Mouse (Mus musculus): ENCODE results near the gene Ankle2. TPM values are rescaled to one million over a fixed set of nuclear protein-coding genes. Genes with fewer than 3 reads are reported as not detected.

Ankle2 gene
- polyA plus RNA-seq, 1 experiment from 2014 or later, result 37.5 TPM

DNA sequence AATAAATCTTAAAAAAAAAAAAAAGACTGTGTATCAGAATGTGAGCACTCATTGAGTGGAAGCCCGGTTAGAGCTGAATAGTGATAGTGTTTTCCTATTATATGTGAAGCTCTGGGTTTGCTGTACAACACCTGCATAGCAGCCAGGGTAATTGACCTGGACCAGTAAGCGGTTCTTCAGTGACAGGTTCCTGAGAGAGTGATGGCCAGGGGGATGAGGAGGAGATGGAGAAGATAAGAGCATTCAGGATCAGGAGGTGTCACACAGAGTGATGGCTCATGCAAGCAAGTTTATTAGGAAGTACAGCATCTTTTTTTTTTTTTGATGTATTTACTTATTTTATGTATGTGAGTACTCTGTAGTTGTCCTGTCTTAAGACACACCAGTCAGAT lies 56.3 kb downstream of the Ankle2 start:
- Histone ChIP-seq H3K9me3 (ENCODE audit: control insufficient read depth, low read length) (no peaks in the 10 kb centered on the region), H3K9ac (ENCODE audit: low read length) (peak overlapping the region; percentile 84; the same call in 1 of the 2 replicates), H3K4me2 (peak overlapping the region; percentile 83), H3K36me3 (ENCODE audit: control insufficient read depth, insufficient read depth, low read length) (no peaks in the 10 kb centered on the region; the same call in 1 of the 2 replicates), H3K4me3 (ENCODE audit: low read depth, low read length) (peak overlapping the region; percentile 75), H3K27ac (ENCODE audit: low read depth, low read length) (no peak overlapping the region), H3K27me3 (ENCODE audit: control insufficient read depth, insufficient read depth, low read length) (peaks cover 11% of the 10 kb centered on the region; the same call in 1 of the 2 replicates), H3K4me1 (ENCODE audit: control insufficient read depth, insufficient read depth, low read length) (peaks cover 2% of the 10 kb centered on the region; the same call in 1 of the 2 replicates)
- 73% methylated on average over 2 of the region's 2 CpGs for WGBS
- ATAC-seq (ENCODE audit: low FRiP score) (no peak), DNase-seq (ENCODE audit: low spot score, missing footprints) (no peak)

DNA sequence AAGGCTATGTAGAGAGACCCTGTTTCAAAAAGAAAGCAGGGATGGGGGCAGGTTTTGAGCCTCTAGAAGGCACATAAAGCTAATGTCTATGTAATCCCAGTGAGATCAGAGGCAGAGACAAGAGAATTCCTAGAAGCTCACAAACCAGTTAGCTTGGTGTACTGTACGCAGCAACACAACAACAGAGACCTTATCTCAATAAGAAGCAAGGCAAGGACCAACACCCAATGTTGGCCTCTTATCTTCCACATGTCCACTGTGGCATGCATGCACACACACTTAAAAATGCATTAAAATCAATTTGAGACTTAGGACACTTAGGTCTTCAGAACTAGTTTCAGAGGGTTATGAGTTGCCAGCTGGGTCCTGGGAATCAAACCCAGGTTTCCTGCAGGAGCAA lies 60.8 kb downstream of the Ankle2 start:
- ATAC-seq (ENCODE audit: low FRiP score) (no peak), DNase-seq (ENCODE audit: low spot score, missing footprints) (no peak)
- no peaks in the 10 kb centered on the region for H3K27me3 ChIP-seq (ENCODE audit: control insufficient read depth, insufficient read depth, low read length)
- H3K4me3 ChIP-seq (ENCODE audit: low read depth, low read length), result no peak overlapping the region
- WGBS, result 91% methylated on average over 1 of the region's 1 CpGs
- no peak overlapping the region for H3K9ac ChIP-seq (ENCODE audit: low read length)
- H3K27ac ChIP-seq (ENCODE audit: low read depth, low read length), result no peak overlapping the region
- H3K4me1 ChIP-seq (ENCODE audit: control insufficient read depth, insufficient read depth, low read length), result peaks cover under 1% of the 10 kb centered on the region; the same call in 1 of the 2 replicates
- H3K9me3 ChIP-seq (ENCODE audit: control insufficient read depth, low read length), result no peaks in the 10 kb centered on the region
- H3K4me2 ChIP-seq, result no peak overlapping the region
- peaks cover 16% of the 10 kb centered on the region; the same call in 1 of the 2 replicates for H3K36me3 ChIP-seq (ENCODE audit: control insufficient read depth, insufficient read depth, low read length)

DNA sequence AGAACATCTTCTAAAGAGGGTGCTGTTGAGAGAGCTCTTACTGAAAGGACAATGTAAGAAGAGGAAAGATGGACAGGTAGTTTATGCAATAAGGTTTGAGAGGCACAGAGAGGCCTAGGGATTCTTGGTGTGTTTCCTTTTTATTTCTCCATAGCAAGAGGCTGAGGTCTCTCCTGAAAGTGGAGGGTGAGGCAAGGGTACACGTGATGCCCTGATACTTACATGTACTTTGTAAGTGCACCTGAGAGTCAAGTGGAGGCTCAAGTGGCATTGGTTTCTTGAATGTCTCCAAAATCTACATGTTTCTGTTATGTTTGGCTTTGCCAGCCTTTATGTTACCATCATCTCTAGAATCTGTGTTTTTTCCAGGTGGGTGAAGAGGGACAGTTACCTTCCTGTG lies 65.8 kb downstream of the Ankle2 start:
- Histone ChIP-seq H3K9me3 (ENCODE audit: control insufficient read depth, low read length) (no peaks in the 10 kb centered on the region), H3K27me3 (ENCODE audit: control insufficient read depth, insufficient read depth, low read length) (no peaks in the 10 kb centered on the region), H3K9ac (ENCODE audit: low read length) (no peak overlapping the region), H3K27ac (ENCODE audit: low read depth, low read length) (no peak overlapping the region), H3K4me3 (ENCODE audit: low read depth, low read length) (no peak overlapping the region), H3K4me1 (ENCODE audit: control insufficient read depth, insufficient read depth, low read length) (no peaks in the 10 kb centered on the region), H3K36me3 (ENCODE audit: control insufficient read depth, insufficient read depth, low read length) (peaks cover 26% of the 10 kb centered on the region), H3K4me2 (no peak overlapping the region)
- no peak for DNase-seq (ENCODE audit: low spot score, missing footprints)
- 89% methylated on average over 1 of the region's 1 CpGs for WGBS
- no peak for ATAC-seq (ENCODE audit: low FRiP score)

DNA sequence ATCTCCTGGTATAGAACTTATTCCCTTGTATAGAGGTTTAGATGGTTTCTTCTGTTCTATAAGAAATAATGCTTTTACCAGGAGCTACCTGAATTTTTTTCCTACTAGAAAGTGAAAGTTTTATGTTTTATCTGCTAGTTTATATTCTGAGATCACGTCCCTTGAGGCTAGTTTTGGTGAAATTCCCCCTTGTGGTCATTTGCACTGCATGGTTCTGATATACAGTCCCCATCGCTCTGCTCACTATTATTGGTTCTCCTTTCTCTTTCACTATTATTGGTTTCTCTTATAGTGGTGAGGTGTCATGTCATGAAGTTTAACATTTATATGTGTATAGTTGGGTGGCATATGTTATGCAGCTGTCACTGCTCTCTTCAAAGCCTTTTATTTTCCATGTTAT lies 69.8 kb downstream of the Ankle2 start:
- no peak overlapping the region for H3K9ac ChIP-seq (ENCODE audit: low read length)
- no peak for ATAC-seq (ENCODE audit: low FRiP score)
- H3K4me1 ChIP-seq (ENCODE audit: control insufficient read depth, insufficient read depth, low read length), result no peaks in the 10 kb centered on the region
- WGBS, result 92% methylated on average over 2 of the region's 2 CpGs
- H3K4me3 ChIP-seq (ENCODE audit: low read depth, low read length), result no peak overlapping the region
- peaks cover 30% of the 10 kb centered on the region for H3K36me3 ChIP-seq (ENCODE audit: control insufficient read depth, insufficient read depth, low read length)
- no peak overlapping the region for H3K4me2 ChIP-seq
- DNase-seq (ENCODE audit: low spot score, missing footprints), result no peak
- H3K9me3 ChIP-seq (ENCODE audit: control insufficient read depth, low read length), result no peaks in the 10 kb centered on the region
- no peak overlapping the region for H3K27ac ChIP-seq (ENCODE audit: low read depth, low read length)
- H3K27me3 ChIP-seq (ENCODE audit: control insufficient read depth, insufficient read depth, low read length), result no peaks in the 10 kb centered on the region

Other genes starting within 250 kb of the Ankle2 start
- gene Zfp932, start 234.5 kb upstream of the Ankle2 start, polyA plus RNA-seq (2014; fragmentation: Nextera tagmentation; extraction: Ambion mirVana), result 21.6 and 22.0 TPM in 2 replicates
- 5.2 and 8.2 TPM in 2 replicates for gene Gm17655, start 158.5 kb upstream of the Ankle2 start, polyA plus RNA-seq (2014; fragmentation: Nextera tagmentation; extraction: Ambion mirVana)
- 0.46 and 0.74 TPM in 2 replicates for gene Gm35315, start 136.6 kb upstream of the Ankle2 start, polyA plus RNA-seq (2014; fragmentation: Nextera tagmentation; extraction: Ambion mirVana)
- gene Plcxd1, start 131.0 kb upstream of the Ankle2 start, polyA plus RNA-seq (2014; fragmentation: Nextera tagmentation; extraction: Ambion mirVana), result 0.28 and 0.41 TPM in 2 replicates
- gene Gtpbp6, start 122.8 kb upstream of the Ankle2 start, polyA plus RNA-seq (2014; fragmentation: Nextera tagmentation; extraction: Ambion mirVana), result 23.9 and 24.7 TPM in 2 replicates
- gene Zfp605, start 120.9 kb upstream of the Ankle2 start, polyA plus RNA-seq (2014; fragmentation: Nextera tagmentation; extraction: Ambion mirVana), result 5.8 and 6.4 TPM in 2 replicates
- gene Chfr, start 95.2 kb upstream of the Ankle2 start, polyA plus RNA-seq (2014; fragmentation: Nextera tagmentation; extraction: Ambion mirVana), result 74.2 and 84.5 TPM in 2 replicates
- gene Golga3, start 54.3 kb upstream of the Ankle2 start, polyA plus RNA-seq (2014; fragmentation: Nextera tagmentation; extraction: Ambion mirVana), result 17.9 and 19.7 TPM in 2 replicates
- gene Pgam5, start 38.9 kb downstream of the Ankle2 start, polyA plus RNA-seq (2014; fragmentation: Nextera tagmentation; extraction: Ambion mirVana), result 90.4 and 97.6 TPM in 2 replicates
- gene Pxmp2, start 55.2 kb downstream of the Ankle2 start, polyA plus RNA-seq (2014; fragmentation: Nextera tagmentation; extraction: Ambion mirVana), result 11.5 and 13.3 TPM in 2 replicates
- gene Pole, start 55.3 kb downstream of the Ankle2 start, polyA plus RNA-seq (2014; fragmentation: Nextera tagmentation; extraction: Ambion mirVana), result 39.4 and 39.6 TPM in 2 replicates
- 0.88 and 0.92 TPM in 2 replicates for gene P2rx2, start 112.2 kb downstream of the Ankle2 start, polyA plus RNA-seq (2014; fragmentation: Nextera tagmentation; extraction: Ambion mirVana)
- not detected in 2 replicates for gene Lrcol1, start 113.7 kb downstream of the Ankle2 start, polyA plus RNA-seq (2014; fragmentation: Nextera tagmentation; extraction: Ambion mirVana)
- 11.3 and 14.9 TPM in 2 replicates for gene Fbrsl1, start 217.5 kb downstream of the Ankle2 start, polyA plus RNA-seq (2014; fragmentation: Nextera tagmentation; extraction: Ambion mirVana)